Mouse (Mus musculus) hindbrain, embryonic 12.5 days (tissue): ENCODE data around the gene Zfp91. TPM values are rescaled to one million over a fixed set of nuclear protein-coding genes. Genes with fewer than 3 reads are reported as not detected.
A peak's percentile ranks its signal among the peaks of the same experiment; 100 is the strongest.

Experiments
- ATAC-seq: fragments of 200-750 bp; cut with Nextera tagmentation; 2 replicates; pipeline ENCODE4 v1.8.0; 2017; ENCODE audit warnings: moderate TSS enrichment; ENCODE audit not compliant: low FRiP score
- H3K27ac ChIP-seq: fragments of 300-500 bp; sonication (generic); 2 replicates; pipeline ENCODE4 v1.5.1; 2016; ENCODE audit warnings: mild to moderate bottlenecking
- H3K27me3 ChIP-seq: fragments of 300-500 bp; sonication (generic); 2 replicates; pipeline ENCODE4 v1.6.1; 2016; ENCODE audit warnings: mild to moderate bottlenecking
- H3K36me3 ChIP-seq: fragments of 300-500 bp; sonication (generic); 2 replicates; pipeline ENCODE4 v1.6.1; 2016; ENCODE audit warnings: mild to moderate bottlenecking
- H3K4me1 ChIP-seq: fragments of 300-500 bp; sonication (generic); 2 replicates; pipeline ENCODE4 v1.6.1; 2016
- H3K4me2 ChIP-seq: fragments of 300-500 bp; sonication (generic); replicated peaks from 2 replicates; pipeline ENCODE4 v1.6.1; 2016; ENCODE audit warnings: mild to moderate bottlenecking
- H3K4me3 ChIP-seq: fragments of 300-500 bp; sonication (generic); 2 replicates; pipeline ENCODE4 v1.5.1; 2016; ENCODE audit warnings: mild to moderate bottlenecking
- H3K9ac ChIP-seq: fragments of 300-500 bp; sonication (generic); 2 replicates; pipeline ENCODE4 v1.6.1; 2016; ENCODE audit warnings: mild to moderate bottlenecking, moderate library complexity
- H3K9me3 ChIP-seq: fragments of 300-500 bp; sonication (generic); replicated peaks from 2 replicates; pipeline ENCODE4 v1.6.1; 2016; ENCODE audit warnings: mild to moderate bottlenecking
- WGBS: fragments of 180-500 bp; shearing (Covaris S2); methylation state at CpG from one replicate; pipeline ENCODE4 v1.1.7; 2016; 5-methylcytosine and 5-hydroxymethylcytosine counted together
- polyA plus RNA-seq: library from polyadenylated mRNA; unstranded; fragments of >200 nt; fragmentation: Nextera tagmentation; extraction: Ambion mirVana; gene quantifications from 2 replicates; pipeline ENCODE4 v1.2.1, GENCODE M21; 2016

Gene Zfp91
- polyA plus RNA-seq, 1 experiment from 2014 or later, result 20.9 TPM

GRCm38 (mm10) chr19:12804237-12804636, 8.3 kb upstream of the Zfp91 start:
- Histone ChIP-seq H3K4me1 (no peaks in the 10 kb centered on the region), H3K4me3 (no peak overlapping the region), H3K36me3 (no peaks in the 10 kb centered on the region), H3K4me2 (no peak overlapping the region), H3K27me3 (no peaks in the 10 kb centered on the region), H3K27ac (no peak overlapping the region), H3K9ac (no peak overlapping the region), H3K9me3 (no peaks in the 10 kb centered on the region)
- no peak for ATAC-seq
- 79% methylated on average over 1 of the region's 1 CpGs for whole genome bisulfite sequencing

- Histone ChIP-seq H3K27me3 (no peaks in the 10 kb centered on the region), H3K27ac (no peak overlapping the region), H3K4me3 (no peak overlapping the region), H3K4me1 (no peaks in the 10 kb centered on the region), H3K9ac (no peak overlapping the region), H3K36me3 (no peaks in the 10 kb centered on the region), H3K9me3 (no peaks in the 10 kb centered on the region), H3K4me2 (no peak overlapping the region)
- WGBS, result 76% methylated on average over 3 of the region's 3 CpGs
- no peak for ATAC-seq
These were observed 6.9 kb upstream of the Zfp91 start for GRCm38 (mm10) chr19:12802830-12803229.

- Histone ChIP-seq H3K9ac (no peak overlapping the region), H3K36me3 (no peaks in the 10 kb centered on the region), H3K4me2 (no peak overlapping the region), H3K4me1 (no peaks in the 10 kb centered on the region), H3K4me3 (no peak overlapping the region), H3K27me3 (no peaks in the 10 kb centered on the region), H3K9me3 (no peaks in the 10 kb centered on the region), H3K27ac (no peak overlapping the region)
- 89% methylated on average over 3 of the region's 3 CpGs for WGBS
- ATAC-seq, result no peak
These were observed 5.1 kb upstream of the Zfp91 start for GRCm38 (mm10) chr19:12801046-12801445.

- no peaks in the 10 kb centered on the region for H3K4me1 ChIP-seq
- no peak overlapping the region for H3K9ac ChIP-seq
- no peak overlapping the region for H3K4me3 ChIP-seq
- H3K27ac ChIP-seq, result no peak overlapping the region
- no peak for ATAC-seq
- no peaks in the 10 kb centered on the region for H3K9me3 ChIP-seq
- WGBS, result 81% methylated on average over 2 of the region's 2 CpGs
- no peaks in the 10 kb centered on the region for H3K27me3 ChIP-seq
- no peak overlapping the region for H3K4me2 ChIP-seq
- no peaks in the 10 kb centered on the region for H3K36me3 ChIP-seq
These were observed 4.7 kb upstream of the Zfp91 start for GRCm38 (mm10) chr19:12800621-12801020.

- ATAC-seq, result no peak
- Histone ChIP-seq H3K27me3 (no peaks in the 10 kb centered on the region), H3K27ac (no peak overlapping the region), H3K4me1 (no peaks in the 10 kb centered on the region), H3K9ac (no peak overlapping the region), H3K4me3 (no peak overlapping the region), H3K9me3 (no peaks in the 10 kb centered on the region), H3K4me2 (no peak overlapping the region), H3K36me3 (no peaks in the 10 kb centered on the region)
- WGBS, result 83% methylated on average over 3 of the region's 3 CpGs
These were observed 3.2 kb upstream of the Zfp91 start for GRCm38 (mm10) chr19:12799081-12799480.

- no peaks in the 10 kb centered on the region for H3K4me1 ChIP-seq
- H3K4me3 ChIP-seq, result no peak overlapping the region
- no peaks in the 10 kb centered on the region for H3K27me3 ChIP-seq
- 81% methylated on average over 4 of the region's 4 CpGs for WGBS
- no peak overlapping the region for H3K27ac ChIP-seq
- no peak overlapping the region for H3K4me2 ChIP-seq
- no peaks in the 10 kb centered on the region for H3K36me3 ChIP-seq
- H3K9ac ChIP-seq, result no peak overlapping the region
- ATAC-seq, result no peak
- H3K9me3 ChIP-seq, result no peaks in the 10 kb centered on the region
These were observed 2.5 kb upstream of the Zfp91 start for GRCm38 (mm10) chr19:12798404-12798803.

GRCm38 (mm10) chr19:12797071-12797470, 1.1 kb upstream of the Zfp91 start:
- no peak overlapping the region; the same call in 1 of the 2 replicates for H3K9ac ChIP-seq
- H3K36me3 ChIP-seq, result no peaks in the 10 kb centered on the region
- H3K4me3 ChIP-seq, result peak overlapping the region; percentile 94
- ATAC-seq, result no peak
- peak overlapping the region; percentile 63 for H3K4me2 ChIP-seq
- no peaks in the 10 kb centered on the region for H3K9me3 ChIP-seq
- peaks cover 5% of the 10 kb centered on the region for H3K4me1 ChIP-seq
- 1% methylated on average over 7 of the region's 7 CpGs for WGBS
- peak overlapping the region; percentile 99 for H3K27ac ChIP-seq
- H3K27me3 ChIP-seq, result no peaks in the 10 kb centered on the region

- peak overlapping the region; percentile 59 for H3K9ac ChIP-seq
- H3K4me1 ChIP-seq, result peaks cover 8% of the 10 kb centered on the region
- under 1% methylated on average over 29 of the region's 29 CpGs for WGBS
- no peaks in the 10 kb centered on the region for H3K9me3 ChIP-seq
- no peaks in the 10 kb centered on the region for H3K27me3 ChIP-seq
- H3K4me3 ChIP-seq, result peak overlapping the region; percentile 94
- no peaks in the 10 kb centered on the region for H3K36me3 ChIP-seq
- peak; percentile 17 for ATAC-seq
- peak overlapping the region; percentile 63 for H3K4me2 ChIP-seq
- peak overlapping the region; percentile 99 for H3K27ac ChIP-seq
These were observed 504 bp upstream of the Zfp91 start for GRCm38 (mm10) chr19:12796328-12796931.

GRCm38 (mm10) chr19:12795110-12795509, 816 bp downstream of the Zfp91 start:
- Histone ChIP-seq H3K36me3 (no peaks in the 10 kb centered on the region), H3K27ac (peak overlapping the region; percentile 99), H3K27me3 (no peaks in the 10 kb centered on the region), H3K9me3 (no peaks in the 10 kb centered on the region), H3K4me3 (peak overlapping the region; percentile 94), H3K4me2 (peak overlapping the region; percentile 51), H3K9ac (peak overlapping the region; percentile 97), H3K4me1 (peaks cover 8% of the 10 kb centered on the region)
- ATAC-seq, result peak; percentile 53
- under 1% methylated on average over 27 of the region's 63 CpGs for WGBS

GRCm38 (mm10) chr19:12794056-12795044, 1.6 kb downstream of the Zfp91 start:
- H3K9me3 ChIP-seq, result no peaks in the 10 kb centered on the region
- WGBS, result 1% methylated on average over 36 of the region's 39 CpGs
- peak; percentile 71 for ATAC-seq

GRCm38 (mm10) chr19:12792374-12792773, 3.6 kb downstream of the Zfp91 start:
- Histone ChIP-seq H3K9ac (no peak overlapping the region), H3K27ac (no peak overlapping the region), H3K4me2 (no peak overlapping the region), H3K4me1 (peaks cover 8% of the 10 kb centered on the region), H3K9me3 (no peaks in the 10 kb centered on the region), H3K36me3 (no peaks in the 10 kb centered on the region), H3K4me3 (no peak overlapping the region), H3K27me3 (no peaks in the 10 kb centered on the region)
- ATAC-seq, result no peak

More at GRCm38 (mm10) chr19:12794056-12795044, 1.6 kb downstream of the Zfp91 start:
- Histone ChIP-seq H3K27ac (peak overlapping the region; percentile 99), H3K36me3 (no peaks in the 10 kb centered on the region), H3K27me3 (no peaks in the 10 kb centered on the region), H3K9ac (peak overlapping the region; percentile 97), H3K4me2 (peak overlapping the region; percentile 51), H3K4me1 (peaks cover 8% of the 10 kb centered on the region), H3K4me3 (peak overlapping the region; percentile 94)

- no peak for ATAC-seq
- H3K4me3 ChIP-seq, result no peak overlapping the region
- H3K4me2 ChIP-seq, result no peak overlapping the region
- no peaks in the 10 kb centered on the region for H3K36me3 ChIP-seq
- no peaks in the 10 kb centered on the region for H3K9me3 ChIP-seq
- no peaks in the 10 kb centered on the region for H3K27me3 ChIP-seq
- H3K4me1 ChIP-seq, result peaks cover 4% of the 10 kb centered on the region
- no peak overlapping the region for H3K9ac ChIP-seq
- no peak overlapping the region for H3K27ac ChIP-seq
- WGBS, result 89% methylated on average over 4 of the region's 4 CpGs
These were observed 8.2 kb downstream of the Zfp91 start for GRCm38 (mm10) chr19:12787721-12788120.
